Mouse (Mus musculus): ENCODE measurements around the gene Slc25a25. TPM values are rescaled to one million over a fixed set of nuclear protein-coding genes. Genes with fewer than 3 reads are reported as not detected.
A peak's percentile ranks its signal among the peaks of the same experiment; 100 is the strongest.

Gene Slc25a25
- total RNA-seq, 2 experiments from 2014 or later, result 54.5 to 57.6 TPM

DNA sequence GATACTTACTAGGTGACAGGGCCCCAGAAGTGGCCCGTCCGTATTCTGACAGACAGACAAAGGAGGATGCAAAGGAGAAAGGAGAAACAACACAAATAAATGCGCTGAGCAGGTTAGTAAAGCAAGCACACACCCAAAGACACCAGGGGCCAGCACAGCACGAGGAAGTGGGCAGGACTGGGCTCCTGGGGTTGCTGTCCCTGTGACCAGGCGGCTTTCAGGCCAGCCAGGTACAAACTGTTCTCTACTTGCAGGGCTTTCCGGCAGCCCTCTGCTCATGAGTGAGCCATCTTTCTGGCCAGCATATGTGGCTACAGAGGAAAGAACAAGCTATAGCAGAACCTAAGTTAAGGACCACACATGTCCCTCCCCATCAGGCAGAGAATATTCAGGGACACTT is 30.6 kb downstream of the Slc25a25 start:
- no peak for DNase-seq (ENCODE audit: low spot score in 2 of 2)
- no peak overlapping the region for H3K4me3 ChIP-seq
- no peak overlapping the region for H3K27ac ChIP-seq
- TF ChIP-seq CTCF (conservative IDR thresholded peaks at IDR 0.05), result no peak

DNA sequence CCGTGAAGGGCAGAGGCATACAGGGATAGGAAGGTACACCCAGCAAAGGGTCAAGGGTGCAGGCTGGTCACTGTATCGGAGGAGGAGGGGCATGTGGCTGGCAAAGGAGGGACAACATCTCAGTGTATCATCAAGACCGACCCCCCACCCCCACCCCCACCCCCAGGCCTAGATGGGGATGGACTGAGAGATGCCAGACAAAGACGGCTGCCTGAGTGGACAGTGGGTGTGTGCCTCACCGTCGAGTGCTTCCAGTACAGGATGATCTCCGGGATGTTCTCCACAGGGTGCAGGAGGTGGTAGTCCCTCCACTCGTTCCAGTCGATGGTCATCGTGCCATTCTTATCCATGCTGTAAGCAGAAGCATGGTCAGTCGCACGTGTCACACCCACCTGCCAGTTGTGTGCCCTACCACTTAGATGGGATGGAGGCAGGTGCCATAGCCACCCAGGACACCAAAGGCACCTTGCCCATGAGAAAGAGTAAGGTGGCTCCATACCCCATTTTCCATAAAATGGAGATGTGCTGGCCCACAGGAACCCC is 31.1 kb downstream of the Slc25a25 start:
- no peak overlapping the region for H3K4me3 ChIP-seq
- no peak for DNase-seq (ENCODE audit: low spot score in 2 of 2)
- no peak for TF ChIP-seq CTCF (conservative IDR thresholded peaks at IDR 0.05)

DNA sequence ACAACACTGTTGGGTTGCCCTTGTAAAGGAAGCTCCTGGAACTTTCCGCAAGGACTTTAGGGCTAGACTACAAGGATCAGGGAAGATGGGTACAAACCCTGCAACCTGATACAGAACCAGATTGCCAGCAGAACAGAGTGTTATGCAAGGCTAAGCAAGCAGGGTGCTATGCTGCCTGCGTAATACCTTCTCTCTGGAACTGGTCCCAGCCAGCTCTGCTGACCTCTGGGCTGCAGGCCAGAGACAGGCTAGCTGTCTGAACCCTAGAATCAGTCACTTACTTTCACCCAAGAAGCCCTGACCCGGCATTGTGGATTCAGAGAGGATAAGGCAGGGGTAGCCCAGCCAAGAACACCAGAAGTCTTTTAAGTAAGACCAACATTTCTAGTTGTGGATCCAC is 31.9 kb downstream of the Slc25a25 start:
- peak overlapping the region; percentile 29; the same call in 1 of the 2 replicates for H3K27ac ChIP-seq
- no peak for DNase-seq (ENCODE audit: low spot score in 2 of 2)
- TF ChIP-seq CTCF (conservative IDR thresholded peaks at IDR 0.05), result no peak
- H3K4me3 ChIP-seq, result no peak overlapping the region

More for the DNA sequence above, 31.1 kb downstream of the Slc25a25 start:
- H3K27ac ChIP-seq, result no peak overlapping the region; the same call in 1 of the 2 replicates

DNA sequence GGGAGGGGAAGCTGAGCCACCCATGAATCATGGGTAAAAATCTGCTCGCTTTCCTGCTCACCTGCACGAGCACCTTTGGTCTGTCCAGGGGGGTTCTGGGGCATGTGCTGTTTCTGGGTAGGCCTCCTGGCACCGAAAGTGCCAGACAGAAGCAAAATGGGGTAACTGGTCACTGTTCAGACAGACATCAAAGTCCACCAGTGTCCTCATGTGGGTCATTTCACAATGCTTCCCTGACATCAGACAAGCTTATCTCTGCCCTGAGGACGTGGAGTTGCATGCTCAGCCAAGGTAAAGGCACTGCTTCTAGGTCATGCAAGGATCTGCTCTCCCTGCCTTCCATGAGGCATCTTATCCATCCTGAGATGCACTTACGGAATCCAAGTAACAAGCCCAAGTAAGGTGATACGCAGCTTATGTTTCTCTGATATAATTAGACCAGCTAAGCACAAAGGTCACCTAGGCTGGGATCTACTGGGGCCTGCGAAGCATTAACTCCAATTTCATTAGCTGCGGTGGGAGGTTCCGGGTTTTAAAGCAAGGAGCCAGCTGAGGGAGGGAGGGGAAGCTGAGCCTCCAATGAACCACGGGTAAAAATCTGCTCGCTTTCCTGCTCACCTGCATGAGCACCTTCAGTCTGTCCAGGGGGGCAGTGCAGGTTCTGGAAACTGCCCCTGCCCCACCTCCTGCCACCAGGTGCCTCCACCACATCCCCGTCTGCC is 32.7 kb downstream of the Slc25a25 start:
- Histone ChIP-seq H3K4me3 (no peak overlapping the region), H3K27ac (peak overlapping the region; percentile 29; the same call in 1 of the 2 replicates)
- DNase-seq (ENCODE audit: low spot score in 2 of 2), result no peak
- TF ChIP-seq CTCF (conservative IDR thresholded peaks at IDR 0.05), result no peak

DNA sequence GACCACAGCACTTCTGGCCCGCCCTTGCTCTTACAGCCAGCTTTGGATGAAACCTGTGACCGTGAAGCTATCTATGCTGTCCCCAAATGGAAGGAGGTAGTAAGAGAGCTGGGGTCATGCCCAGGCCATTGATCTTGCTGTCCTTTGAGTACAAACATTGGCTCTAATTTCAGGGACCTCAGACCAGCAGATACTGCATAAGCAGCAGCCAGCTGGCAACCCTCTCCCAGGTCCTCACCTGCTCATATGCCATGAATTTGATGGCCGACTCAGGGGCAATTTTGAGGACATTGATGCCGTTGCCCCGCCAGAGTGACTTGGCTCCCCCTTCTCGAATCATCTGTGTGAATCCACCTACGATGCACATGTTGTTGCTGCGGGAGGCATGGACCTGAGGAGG is 33.8 kb downstream of the Slc25a25 start:
- Histone ChIP-seq H3K4me3 (no peak overlapping the region), H3K27ac (no peak overlapping the region)
- TF ChIP-seq CTCF (conservative IDR thresholded peaks at IDR 0.05), result no peak
- no peak for DNase-seq (ENCODE audit: low spot score in 2 of 2)

DNA sequence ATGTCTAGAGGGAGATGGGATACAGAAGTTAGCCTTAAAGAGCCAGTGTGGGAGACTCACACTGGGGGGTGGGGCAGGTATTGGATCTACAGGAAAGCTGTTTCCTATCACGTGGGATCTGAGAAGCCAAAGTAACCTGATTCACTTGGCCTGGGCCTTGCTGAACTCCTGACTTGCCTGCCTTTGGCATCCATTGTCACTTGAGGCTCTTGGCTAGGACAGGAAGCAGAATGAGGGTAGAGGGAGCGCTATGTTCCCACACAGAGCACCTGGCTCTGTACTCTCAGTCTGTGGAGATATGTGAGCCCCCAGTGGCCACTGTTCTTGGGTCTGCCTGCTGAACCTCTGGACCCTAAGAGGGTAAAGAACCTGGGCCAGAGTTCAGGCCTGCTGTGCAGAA is 34.7 kb downstream of the Slc25a25 start:
- DNase-seq (ENCODE audit: low spot score in 2 of 2), result no peak
- no peak overlapping the region for H3K27ac ChIP-seq
- no peak overlapping the region for H3K4me3 ChIP-seq
- no peak for TF ChIP-seq CTCF (conservative IDR thresholded peaks at IDR 0.05)

DNA sequence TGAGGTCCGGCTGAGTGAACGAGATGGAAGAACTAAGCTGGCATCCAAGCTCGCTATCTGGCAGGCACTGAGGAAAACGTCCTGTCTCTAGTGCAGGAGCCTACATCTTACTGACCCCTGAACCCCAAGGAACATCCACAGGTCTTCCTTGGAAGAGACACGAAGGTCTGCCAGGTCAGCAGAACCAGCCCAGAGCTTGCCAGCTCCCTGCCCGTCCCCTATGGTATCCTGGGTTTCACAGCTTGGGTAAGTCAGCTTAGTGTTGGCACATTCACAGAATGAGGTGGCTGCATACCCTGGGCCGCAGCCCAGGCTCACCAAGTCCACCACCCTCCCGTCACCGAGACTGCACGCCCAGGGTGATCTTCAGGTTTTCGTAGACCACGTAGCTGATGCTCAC is 35.4 kb downstream of the Slc25a25 start:
- no peak for DNase-seq (ENCODE audit: low spot score in 2 of 2)
- Histone ChIP-seq H3K27ac (no peak overlapping the region), H3K4me3 (no peak overlapping the region)
- TF ChIP-seq CTCF (conservative IDR thresholded peaks at IDR 0.05), result no peak

DNA sequence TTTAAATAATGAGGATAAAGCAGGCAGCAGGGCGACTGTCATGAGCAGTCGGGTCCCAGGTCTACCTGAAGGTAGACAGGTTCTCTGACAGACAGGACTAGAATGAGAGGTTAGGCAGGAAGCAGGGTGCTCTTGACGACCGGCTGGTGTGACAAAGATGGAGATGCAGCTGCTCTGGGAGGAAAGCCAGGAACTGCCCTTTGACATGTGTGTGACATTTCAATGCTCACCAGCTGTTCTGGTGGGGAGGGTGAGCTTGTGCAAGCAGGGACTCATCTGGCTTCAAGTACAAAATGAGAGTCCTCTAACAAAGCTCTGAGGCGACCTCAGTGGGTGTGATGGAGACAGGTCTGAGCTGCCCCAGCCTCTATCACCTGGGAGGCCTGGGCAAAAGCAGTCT is 37.3 kb downstream of the Slc25a25 start:
- Histone ChIP-seq H3K4me3 (no peak overlapping the region), H3K27ac (no peak overlapping the region)
- no peak for TF ChIP-seq CTCF (conservative IDR thresholded peaks at IDR 0.05)
- no peak for DNase-seq (ENCODE audit: low spot score in 2 of 2)

DNA sequence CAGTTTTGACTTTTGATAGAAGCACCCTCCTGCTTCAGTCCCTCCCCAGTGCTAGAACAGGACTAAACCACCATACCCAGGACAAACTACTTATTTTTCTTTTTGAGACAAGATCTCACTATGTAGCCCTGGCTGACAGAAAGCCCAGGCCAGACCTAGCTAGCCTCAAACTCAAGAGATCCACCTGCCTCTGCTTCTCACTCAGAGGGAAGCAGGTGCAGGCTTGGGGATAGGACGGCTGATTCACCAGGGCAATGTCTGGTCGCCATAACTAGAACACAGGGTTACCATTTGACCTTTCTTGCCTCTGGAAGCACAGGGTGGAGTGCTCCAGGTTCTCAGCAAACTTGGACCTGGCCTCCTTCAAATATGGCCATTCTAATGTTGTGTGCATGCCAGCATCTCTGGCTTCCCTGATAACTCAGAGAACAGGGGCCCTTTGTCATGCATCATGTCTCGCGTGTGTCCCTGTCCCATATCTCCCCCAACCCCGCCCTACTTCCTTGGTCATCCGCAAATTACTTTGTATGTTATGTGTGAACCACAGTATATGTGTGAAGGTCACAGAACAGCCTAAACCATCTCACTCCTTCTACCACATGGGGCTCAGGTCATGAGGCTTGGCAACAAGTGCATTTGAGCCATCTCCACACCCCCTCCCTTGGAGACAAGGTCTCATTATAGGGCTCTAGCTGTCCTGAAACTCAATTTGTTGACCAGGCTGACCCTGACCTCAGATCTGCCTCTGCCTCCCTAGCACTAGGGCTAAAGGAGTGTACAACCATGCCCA is 38.3 kb downstream of the Slc25a25 start:
- Histone ChIP-seq H3K27ac (no peak overlapping the region), H3K4me3 (no peak overlapping the region)
- TF ChIP-seq CTCF (conservative IDR thresholded peaks at IDR 0.05), result no peak
- DNase-seq (ENCODE audit: low spot score in 2 of 2), result no peak

DNA sequence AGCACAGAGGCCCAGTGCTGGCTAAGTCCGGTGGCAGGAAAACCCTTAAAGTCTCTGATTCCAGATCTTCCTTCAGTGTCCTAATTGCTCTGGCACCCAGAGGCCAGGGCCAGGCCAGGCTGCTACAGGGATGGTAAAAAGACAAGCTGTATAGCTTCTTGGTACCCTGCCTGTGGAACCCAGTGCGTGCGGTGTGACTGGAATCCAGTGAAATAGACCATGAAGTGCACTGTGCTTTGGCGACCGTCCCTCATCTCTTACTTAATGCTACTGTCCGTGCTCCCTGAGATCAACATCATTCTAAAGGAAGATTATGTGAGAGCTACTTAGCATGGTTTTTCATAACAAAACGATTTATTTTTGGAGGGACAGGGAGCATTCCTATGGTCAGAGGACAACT is 39.8 kb downstream of the Slc25a25 start:
- Histone ChIP-seq H3K4me3 (no peak overlapping the region), H3K27ac (no peak overlapping the region)
- no peak for DNase-seq (ENCODE audit: low spot score in 2 of 2)
- TF ChIP-seq CTCF (conservative IDR thresholded peaks at IDR 0.05), result no peak

DNA sequence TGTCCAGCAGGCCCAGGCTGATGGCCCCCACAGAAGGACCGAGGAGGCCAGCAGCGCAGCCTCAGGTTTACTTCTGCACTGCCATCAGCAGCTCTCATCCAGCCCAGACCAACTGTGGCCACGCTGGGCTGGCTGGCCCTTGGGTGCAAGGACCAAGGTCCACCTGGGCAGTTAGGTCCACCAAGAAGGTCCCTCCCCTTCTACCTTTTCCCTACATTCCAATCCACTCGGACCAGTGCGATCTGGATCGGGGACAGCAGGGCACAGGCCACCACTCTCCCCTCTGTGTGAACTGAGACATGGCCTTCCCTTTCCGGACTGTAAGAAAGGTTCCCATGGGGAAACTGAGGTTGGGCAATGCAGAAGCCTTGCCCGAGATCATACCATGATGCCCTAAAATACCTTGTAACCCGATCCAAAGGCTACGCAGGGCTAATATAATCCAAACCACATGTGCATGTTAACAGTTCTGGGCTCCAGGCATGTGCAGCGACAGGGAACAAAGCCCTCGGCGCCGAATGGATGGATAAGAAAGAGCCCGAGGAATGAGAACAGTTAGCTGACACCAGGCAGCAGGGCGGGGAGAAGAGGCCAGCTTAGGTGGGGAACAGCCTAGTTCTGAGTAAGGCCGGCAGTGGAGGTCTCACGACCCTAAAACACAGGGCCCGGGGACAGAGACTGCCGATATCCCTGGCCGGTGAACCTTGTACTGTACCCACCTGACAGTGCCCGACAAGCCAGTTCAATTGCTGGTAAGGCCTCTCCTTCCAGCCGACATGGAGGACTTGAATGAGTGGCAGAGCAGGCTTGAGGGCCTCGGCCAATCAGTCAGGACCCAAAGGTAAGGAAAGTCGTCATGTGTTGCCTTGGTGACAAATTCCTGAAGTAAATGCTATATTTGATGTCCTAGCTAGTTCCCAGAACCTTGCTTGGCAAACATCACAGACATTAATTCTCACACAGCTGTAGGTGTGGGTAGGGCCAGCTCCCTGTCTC is 42.5 kb downstream of the Slc25a25 start:
- DNase-seq (ENCODE audit: low spot score in 2 of 2), result no peak
- TF ChIP-seq CTCF (conservative IDR thresholded peaks at IDR 0.05), result no peak
- Histone ChIP-seq H3K27ac (no peak overlapping the region), H3K4me3 (no peak overlapping the region)

DNA sequence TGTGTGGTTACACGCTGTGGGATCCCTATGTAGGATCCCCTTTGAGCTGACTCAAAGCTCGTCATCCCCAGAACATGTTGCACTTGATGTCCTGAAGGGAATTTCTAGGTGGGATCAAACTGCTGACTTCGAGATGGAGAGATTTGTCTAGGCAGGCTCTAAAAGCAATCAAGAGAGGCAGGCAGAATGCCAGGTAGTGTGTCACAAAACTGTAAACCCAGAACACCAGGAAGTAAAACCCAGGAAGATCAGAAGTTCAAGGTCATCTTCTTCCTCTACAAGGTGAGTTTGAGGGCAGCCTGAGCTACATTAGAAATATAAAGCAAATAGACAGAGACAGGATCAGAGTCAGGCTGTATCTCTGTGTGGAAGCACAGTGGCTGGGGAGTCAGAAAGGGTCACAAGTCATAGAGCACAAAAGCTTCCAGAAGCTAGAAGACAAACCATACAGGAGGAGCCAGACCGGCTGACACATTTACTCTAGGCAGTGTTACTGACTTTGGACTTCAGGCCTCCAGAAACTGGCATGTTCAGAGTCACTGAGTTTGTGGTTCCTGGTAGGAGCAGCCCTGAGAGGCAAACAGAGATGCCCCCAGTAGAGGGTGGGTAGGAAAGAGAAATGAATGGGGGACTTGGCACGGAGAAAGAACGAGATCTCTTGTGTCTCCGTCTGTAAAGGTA is 44.0 kb downstream of the Slc25a25 start:
- no peak for DNase-seq (ENCODE audit: low spot score in 2 of 2)
- no peak for TF ChIP-seq CTCF (conservative IDR thresholded peaks at IDR 0.05)
- Histone ChIP-seq H3K27ac (no peak overlapping the region), H3K4me3 (no peak overlapping the region)

Data from layer of hippocampus, adult 2 months (tissue).